Comparison of ENCODE assay signal across 9 mouse cellular contexts in the genomic region with DNA sequence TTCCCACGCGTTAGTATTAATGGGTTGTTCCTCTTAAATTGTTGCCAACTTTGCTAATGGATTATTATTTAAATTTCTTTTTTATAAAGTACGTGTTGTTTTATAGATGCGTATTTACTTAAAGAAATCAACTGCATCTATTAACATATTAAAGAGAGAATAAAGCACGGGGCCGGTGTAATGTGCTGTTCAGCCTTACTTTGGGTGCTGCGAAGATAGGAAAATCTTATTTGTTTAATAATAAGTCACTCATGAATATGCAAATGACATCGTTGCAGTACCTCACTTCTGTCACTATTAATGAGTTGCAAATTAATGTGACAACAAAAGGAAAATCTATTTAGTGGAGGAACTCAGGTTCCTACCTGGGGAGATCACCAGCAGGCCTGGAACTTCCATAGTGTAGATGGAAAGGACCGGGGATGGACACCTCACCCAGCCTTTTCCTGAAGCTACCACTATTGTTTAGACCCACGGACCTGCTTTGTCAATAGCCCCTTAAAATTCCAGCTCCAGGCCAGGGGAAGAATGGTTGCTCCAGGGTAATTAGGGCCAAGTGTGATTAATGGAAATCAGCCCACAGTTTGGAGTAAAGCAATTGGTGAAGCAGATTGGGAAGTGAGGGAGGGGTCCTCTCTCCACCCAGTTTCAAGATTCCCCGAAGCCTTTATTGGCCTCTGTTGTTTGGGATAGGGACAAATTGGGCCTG.
A peak's percentile ranks its signal among the peaks of the same experiment; 100 is the strongest.
DNase-seq lines count a peak whose midpoint lies in the region; ATAC-seq and TF ChIP-seq lines count a peak whose summit lies in the region.
"Had no signal": no experiment of that assay in that cellular context is flagged by ENCODE, and none has a peak within 500 bp of the region (broad histone marks: within the 10 kb centered on the region; RNA-seq: fewer than 3 reads in every experiment).

No protein-coding gene starts in this region.

- no peak for TF ChIP-seq EP300 in liver, embryonic 14.5 days (IDR thresholded peaks at IDR 0.05; ENCODE audit: low read depth)

- intact Hi-C loops in heart, postnatal 25 days (cut with DNase I), result loop anchor here (2.0 to 10.0 kb wide), 6 partner anchors 71 to 373 kb away; no protein-coding TSS in a partner anchor

- no peak overlapping the region for H3K27ac ChIP-seq in heart, embryonic 14.5 days (replicated peaks in 1 of 2; ENCODE audit: control insufficient read depth in 1 of 2, insufficient read depth in 1 of 2, low read depth in 2 of 2, low read length in 2 of 2)
- H3K27ac ChIP-seq in forebrain, embryonic 15.5 days (replicated peaks), result peak overlapping the region; percentile 97
- H3K27ac ChIP-seq in liver, embryonic 14.5 days, result no peak overlapping the region; the same call in 1 of the 2 replicates

- H3K27me3 ChIP-seq in heart, embryonic 14.5 days (ENCODE audit: control insufficient read depth, insufficient read depth, low read length), result peaks cover 14% of the 10 kb centered on the region
- H3K27me3 ChIP-seq in E14TG2a.4 (ENCODE audit: insufficient read depth, low read length), result peaks cover 17% of the 10 kb centered on the region
- peaks cover 4% of the 10 kb centered on the region for H3K27me3 ChIP-seq in forebrain, embryonic 15.5 days
- no peaks in the 10 kb centered on the region; the same call in 1 of the 2 replicates for H3K27me3 ChIP-seq in liver, embryonic 14.5 days (ENCODE audit: control insufficient read depth, insufficient read depth, low read length)

- no peak for DNase-seq in heart, postnatal 25 days (ENCODE audit: low spot score)
- DNase-seq in liver, embryonic 14.5 days (ENCODE audit: low read depth in 3 of 3, low spot score in 3 of 3), result no peak
- no peak for DNase-seq in spleen, postnatal 36 days (ENCODE audit: low spot score in 2 of 2)
- DNase-seq in cerebellum, adult 9-11 months, result no peak

- no peak for TF ChIP-seq CTCF in E14TG2a.4 (conservative IDR thresholded peaks at IDR 0.05; ENCODE audit: low read length)
- no peak for TF ChIP-seq CTCF in liver, embryonic 14.5 days (IDR thresholded peaks at IDR 0.05; ENCODE audit: low read depth)

- peak overlapping the region; percentile 77 for H3K4me2 ChIP-seq in heart, embryonic 14.5 days (ENCODE audit: low read length)
- peak overlapping the region; percentile 67 for H3K4me2 ChIP-seq in forebrain, embryonic 15.5 days (replicated peaks)
- peak overlapping the region; percentile 94 for H3K4me2 ChIP-seq in liver, embryonic 14.5 days (ENCODE audit: low read depth)

- ATAC-seq in heart, embryonic 14.5 days (ENCODE audit: insufficient number of reproducible peaks, insufficient read depth, low FRiP score, low read depth), result no peak
- ATAC-seq in forebrain, embryonic 15.5 days (replicated peaks), result no peak
- no peak for ATAC-seq in liver, embryonic 14.5 days (ENCODE audit: insufficient read depth)
- no peak for ATAC-seq in granulocyte monocyte progenitor cell, adult 5-6 weeks (replicated peaks; ENCODE audit: poor library complexity, severe bottlenecking)

- H3K9ac ChIP-seq in heart, embryonic 14.5 days (ENCODE audit: low read length), result peak overlapping the region; percentile 74; the same call in 1 of the 2 replicates
- H3K9ac ChIP-seq in forebrain, embryonic 15.5 days (replicated peaks), result no peak overlapping the region
- no peak overlapping the region for H3K9ac ChIP-seq in liver, embryonic 14.5 days (replicated peaks)
- H3K9ac ChIP-seq: embryonic facial prominence, embryonic 15.5 days had no signal

- peaks cover 14 to 25% of the 10 kb centered on the region in 2 experiments for H3K4me1 ChIP-seq in heart, embryonic 14.5 days (ENCODE audit: control insufficient read depth in 2 of 2, insufficient read depth in 2 of 2, low read length in 2 of 2)
- peaks cover 44% of the 10 kb centered on the region for H3K4me1 ChIP-seq in E14TG2a.4 (replicated peaks; ENCODE audit: low read depth, low read length)
- H3K4me1 ChIP-seq in forebrain, embryonic 15.5 days, result peaks cover 53% of the 10 kb centered on the region
- H3K4me1 ChIP-seq in liver, embryonic 14.5 days (replicated peaks; ENCODE audit: control insufficient read depth in 2 of 2, insufficient read depth in 2 of 2, low read length in 1 of 2), result peaks cover 16 to 25% of the 10 kb centered on the region in 2 experiments

- peak overlapping the region in 1 of 2 experiments; percentile 40; a peak in 1 of 4 replicates for H3K4me3 ChIP-seq in heart, embryonic 14.5 days (ENCODE audit: control insufficient read depth in 1 of 2, insufficient read depth in 1 of 2, low read depth in 1 of 2, low read length in 2 of 2)
- peak overlapping the region; percentile 67; the same call in 1 of the 2 replicates for H3K4me3 ChIP-seq in E14TG2a.4 (replicated peaks; ENCODE audit: low read length)
- H3K4me3 ChIP-seq in forebrain, embryonic 15.5 days, result no peak overlapping the region; the same call in 1 of the 2 replicates
- no peak overlapping the region; a peak in 1 of 4 replicates for H3K4me3 ChIP-seq in liver, embryonic 14.5 days (ENCODE audit: insufficient read depth in 1 of 2, low read depth in 2 of 2, low read length in 2 of 2)

- no peaks in the 10 kb centered on the region for H3K9me3 ChIP-seq in heart, embryonic 14.5 days (ENCODE audit: control insufficient read depth, low read length)
- no peaks in the 10 kb centered on the region for H3K9me3 ChIP-seq in E14TG2a.4 (ENCODE audit: low read length)
- H3K9me3 ChIP-seq in forebrain, embryonic 15.5 days, result no peaks in the 10 kb centered on the region
- no peaks in the 10 kb centered on the region for H3K9me3 ChIP-seq in liver, embryonic 14.5 days (ENCODE audit: control insufficient read depth, low read length)
- H3K9me3 ChIP-seq: embryonic facial prominence, embryonic 15.5 days had no signal

- WGBS in heart, embryonic 14.5 days, result 25% methylated on average over 11 of the region's 11 CpGs
- 4% methylated on average over 11 of the region's 11 CpGs for WGBS in forebrain, embryonic 15.5 days
- WGBS in liver, embryonic 14.5 days (ENCODE audit: insufficient replicate concordance), result 15% methylated on average over 11 of the region's 11 CpGs

- H3K36me3 ChIP-seq in heart, embryonic 14.5 days (ENCODE audit: control insufficient read depth, insufficient read depth, low read length), result no peaks in the 10 kb centered on the region
- no peaks in the 10 kb centered on the region for H3K36me3 ChIP-seq in E14TG2a.4 (ENCODE audit: insufficient read depth, low read length)
- no peaks in the 10 kb centered on the region for H3K36me3 ChIP-seq in forebrain, embryonic 15.5 days
- H3K36me3 ChIP-seq in liver, embryonic 14.5 days (replicated peaks; ENCODE audit: control insufficient read depth, insufficient read depth, low read depth), result no peaks in the 10 kb centered on the region
- H3K36me3 ChIP-seq: embryonic facial prominence, embryonic 15.5 days had no signal
